Mouse (Mus musculus) CD4-positive, CD25-positive, alpha-beta regulatory T cell, adult 2 months (primary cell): ENCODE results near the gene Unc5cl.
A peak's percentile ranks its signal among the peaks of the same experiment; 100 is the strongest.

ENCODE experiments used
- DNase-seq: peaks from one replicate; pipeline ENCODE4 v3.0.0-alpha.2; 2012; ENCODE audit warnings: low read depth, low spot score

The Unc5cl gene

GRCm38 (mm10) chr17:48454688-48455087, at the start of gene Unc5cl:
Unc5cl (plus strand) TSS chr17:48454901.
- no peak for DNase-seq

GRCm38 (mm10) chr17:48407154-48407553, 47.5 kb upstream of the Unc5cl start:
- DNase-seq = no peak

- no peak for DNase-seq
Observed at GRCm38 (mm10) chr17:48407910-48408525, 46.7 kb upstream of the Unc5cl start.

GRCm38 (mm10) chr17:48408526-48409291, 46.0 kb upstream of the Unc5cl start:
- peak; percentile 89 for DNase-seq

- DNase-seq = peak; percentile 100
Observed at GRCm38 (mm10) chr17:48409380-48410298, 45.1 kb upstream of the Unc5cl start, which contains the start of the genes Nfya and Oard1. Nfya (minus strand) TSS chr17:48409906. Oard1 (plus strand) TSS chr17:48410014.

GRCm38 (mm10) chr17:48410299-48410785, 44.4 kb upstream of the Unc5cl start:
- DNase-seq = no peak

GRCm38 (mm10) chr17:48411241-48411640, 43.5 kb upstream of the Unc5cl start:
- peak; percentile 56 for DNase-seq

- no peak for DNase-seq
Observed at GRCm38 (mm10) chr17:48416011-48416410, 38.7 kb upstream of the Unc5cl start.

- peak; percentile 79 for DNase-seq
Observed at GRCm38 (mm10) chr17:48416425-48417195, 38.1 kb upstream of the Unc5cl start.

GRCm38 (mm10) chr17:48417521-48417920, 37.2 kb upstream of the Unc5cl start:
- DNase-seq = no peak

- no peak for DNase-seq
Observed at GRCm38 (mm10) chr17:48418174-48418573, 36.5 kb upstream of the Unc5cl start.

- DNase-seq = no peak
Observed at GRCm38 (mm10) chr17:48418781-48419180, 35.9 kb upstream of the Unc5cl start.

- DNase-seq = no peak
Observed at GRCm38 (mm10) chr17:48419571-48419970, 35.1 kb upstream of the Unc5cl start.

GRCm38 (mm10) chr17:48424237-48424636, 30.5 kb upstream of the Unc5cl start:
- DNase-seq = no peak

- DNase-seq = peak; percentile 55
Observed at GRCm38 (mm10) chr17:48425823-48426612, 28.7 kb upstream of the Unc5cl start.

- DNase-seq = peak; percentile 76
Observed at GRCm38 (mm10) chr17:48426991-48427750, 27.5 kb upstream of the Unc5cl start.

GRCm38 (mm10) chr17:48427852-48428530, 26.7 kb upstream of the Unc5cl start:
- DNase-seq = peak; percentile 60

- DNase-seq = no peak
Observed at GRCm38 (mm10) chr17:48430394-48430793, 24.3 kb upstream of the Unc5cl start.

- DNase-seq = no peak
Observed at GRCm38 (mm10) chr17:48431054-48431453, 23.6 kb upstream of the Unc5cl start.
